Mouse (Mus musculus) kidney, postnatal 0 days (tissue): ENCODE data around the gene Slc34a1. TPM values are rescaled to one million over a fixed set of nuclear protein-coding genes. Genes with fewer than 3 reads are reported as not detected.

ENCODE experiments used
- ATAC-seq: fragments of 200-750 bp; cut with Nextera tagmentation; replicated peaks from 2 replicates; pipeline ENCODE4 v1.8.0; 2017; ENCODE audit warnings: low read depth, moderate number of reproducible peaks, moderate TSS enrichment, moderate library complexity; ENCODE audit not compliant: low FRiP score
- DNase-seq: peaks from one replicate; pipeline ENCODE4 v3.0.0-alpha.2; 2016; ENCODE audit warnings: low spot score
- H3K27ac ChIP-seq: fragments of 300-500 bp; sonication (generic); 2 replicates; pipeline ENCODE4 v1.5.1; 2014; ENCODE audit warnings: mild to moderate bottlenecking
- H3K27me3 ChIP-seq: fragments of 300-500 bp; sonication (generic); 2 replicates; pipeline ENCODE4 v1.6.1; 2014; ENCODE audit warnings: low read length, mixed read lengths; ENCODE audit not compliant: insufficient read depth
- H3K36me3 ChIP-seq: fragments of 300-500 bp; sonication (generic); 2 replicates; pipeline ENCODE4 v1.6.1; 2014; ENCODE audit warnings: low read length, mixed read lengths; ENCODE audit not compliant: insufficient read depth
- H3K4me1 ChIP-seq: fragments of 300-500 bp; sonication (generic); replicated peaks from 2 replicates; pipeline ENCODE4 v1.6.1; 2014; ENCODE audit warnings: antibody characterized with exemption, low read length, mixed read lengths; ENCODE audit not compliant: insufficient read depth
- H3K4me2 ChIP-seq: fragments of 300-500 bp; sonication (generic); 2 replicates; pipeline ENCODE4 v1.6.1; 2014; ENCODE audit warnings: mild to moderate bottlenecking, low read length, moderate library complexity, mixed read lengths
- H3K4me3 ChIP-seq: fragments of 300-500 bp; sonication (generic); replicated peaks from 2 replicates; pipeline ENCODE4 v1.5.1; 2014; ENCODE audit warnings: low read depth, low read length
- H3K9ac ChIP-seq: fragments of 300-500 bp; sonication (generic); 2 replicates; pipeline ENCODE4 v1.6.1; 2014; ENCODE audit warnings: low read depth, low read length
- H3K9me3 ChIP-seq: fragments of 300-500 bp; sonication (generic); replicated peaks from 2 replicates; pipeline ENCODE4 v1.6.1; 2016; ENCODE audit warnings: low read length, inconsistent platforms, mixed read lengths
- CTCF ChIP-seq: IDR thresholded peaks from 2 replicates; pipeline ENCODE4 v1.5.1; 2016; ENCODE audit warnings: antibody characterized with exemption, low read depth, mild to moderate bottlenecking, moderate library complexity
- WGBS: fragments of 180-500 bp; shearing (Covaris S2); extraction: QIAGEN DNeasy Blood & Tissue Kit; methylation state at CpG from one replicate; pipeline ENCODE4 v1.1.7; 2014; 5-methylcytosine and 5-hydroxymethylcytosine counted together
- polyA plus RNA-seq: library from polyadenylated mRNA; unstranded; fragments of >200 nt; fragmentation: Nextera tagmentation; extraction: Ambion mirVana; gene quantifications from 2 replicates; pipeline ENCODE4 v1.2.1, GENCODE M21; 2015

The Slc34a1 gene
- polyA plus RNA-seq, 1 experiment from 2014 or later, result 344 TPM

- Histone ChIP-seq H3K4me2 (no peak overlapping the region; the same call in 1 of the 2 replicates), H3K36me3 (no peaks in the 10 kb centered on the region), H3K27me3 (no peaks in the 10 kb centered on the region), H3K27ac (no peak overlapping the region), H3K9ac (no peak overlapping the region), H3K4me3 (no peak overlapping the region), H3K4me1 (0 out of 2 replicates have a peak, but pooled peaks cover 4% of the 10 kb centered on the region), H3K9me3 (no peaks in the 10 kb centered on the region)
- WGBS, result 55% methylated on average over 7 of the region's 7 CpGs
- no peak for TF ChIP-seq CTCF
- DNase-seq (no peak), ATAC-seq (no peak)
Measured at GRCm38 (mm10) chr13:55403266-55403665, 5.3 kb downstream of the Slc34a1 start.

- no peak for ATAC-seq
- no peak overlapping the region; the same call in 1 of the 2 replicates for H3K4me2 ChIP-seq
- 0 out of 2 replicates have a peak, but pooled peaks cover 4% of the 10 kb centered on the region for H3K4me1 ChIP-seq
- no peaks in the 10 kb centered on the region for H3K9me3 ChIP-seq
- H3K27me3 ChIP-seq, result no peaks in the 10 kb centered on the region
- H3K27ac ChIP-seq, result no peak overlapping the region
- no peak for TF ChIP-seq CTCF
- H3K9ac ChIP-seq, result no peak overlapping the region
- no peaks in the 10 kb centered on the region for H3K36me3 ChIP-seq
- no peak overlapping the region for H3K4me3 ChIP-seq
- WGBS, result 63% methylated on average over 15 of the region's 15 CpGs
- no peak for DNase-seq
Measured at GRCm38 (mm10) chr13:55403935-55404852, 6.2 kb downstream of the Slc34a1 start.

- H3K9ac ChIP-seq, result peak overlapping the region; percentile 37; the same call in 1 of the 2 replicates
- peak; percentile 98 for TF ChIP-seq CTCF
- peak; percentile 95 for DNase-seq
- no peaks in the 10 kb centered on the region for H3K9me3 ChIP-seq
- no peak overlapping the region for H3K27ac ChIP-seq
- H3K27me3 ChIP-seq, result no peaks in the 10 kb centered on the region
- ATAC-seq, result peak; percentile 45
- 12% methylated on average over 11 of the region's 11 CpGs for WGBS
- H3K4me1 ChIP-seq, result 0 out of 2 replicates have a peak, but pooled peaks cover 4% of the 10 kb centered on the region
- H3K4me2 ChIP-seq, result peak overlapping the region; percentile 13; the same call in 1 of the 2 replicates
- H3K36me3 ChIP-seq, result no peaks in the 10 kb centered on the region
- H3K4me3 ChIP-seq, result no peak overlapping the region
Measured at GRCm38 (mm10) chr13:55404853-55405782, 7.1 kb downstream of the Slc34a1 start.

DNA sequence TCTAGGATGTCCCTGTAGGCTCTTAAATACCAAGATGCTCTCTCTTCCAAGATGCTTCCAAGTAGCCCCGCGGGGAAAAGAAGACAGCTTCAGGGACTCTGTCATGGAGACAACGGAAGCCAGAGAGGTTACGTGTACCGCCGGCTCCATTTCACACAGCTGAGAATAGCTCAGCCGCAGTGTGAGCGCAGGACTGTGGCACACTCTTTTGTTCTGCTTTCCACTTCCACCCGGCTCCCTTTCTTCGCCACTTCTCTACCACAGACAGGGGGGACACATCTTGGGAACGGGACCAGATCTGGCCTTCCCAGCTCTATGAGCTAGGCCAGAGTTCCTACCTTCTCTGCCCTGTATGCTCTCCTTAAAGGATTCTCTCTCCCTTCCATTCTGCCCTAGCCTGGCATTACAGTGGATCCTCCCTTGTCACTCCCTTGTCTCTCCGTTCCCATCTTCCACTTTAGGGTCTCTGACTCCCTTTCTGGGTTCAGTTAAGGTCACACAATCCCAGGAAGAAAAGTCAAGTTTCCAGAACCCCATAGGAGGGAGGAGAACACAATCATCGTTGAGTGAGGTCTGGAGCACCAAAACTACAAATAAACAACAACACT, 7.9 kb downstream of the Slc34a1 start:
- 0 out of 2 replicates have a peak, but pooled peaks cover 4% of the 10 kb centered on the region for H3K4me1 ChIP-seq
- peak overlapping the region; percentile 37; the same call in 1 of the 2 replicates for H3K9ac ChIP-seq
- no peak overlapping the region for H3K4me3 ChIP-seq
- no peak overlapping the region for H3K27ac ChIP-seq
- ATAC-seq (no peak), DNase-seq (no peak)
- H3K4me2 ChIP-seq, result peak overlapping the region; percentile 13; the same call in 1 of the 2 replicates
- no peaks in the 10 kb centered on the region for H3K36me3 ChIP-seq
- no peak for TF ChIP-seq CTCF
- no peaks in the 10 kb centered on the region for H3K27me3 ChIP-seq
- no peaks in the 10 kb centered on the region for H3K9me3 ChIP-seq
- WGBS, result 71% methylated on average over 13 of the region's 13 CpGs

DNA sequence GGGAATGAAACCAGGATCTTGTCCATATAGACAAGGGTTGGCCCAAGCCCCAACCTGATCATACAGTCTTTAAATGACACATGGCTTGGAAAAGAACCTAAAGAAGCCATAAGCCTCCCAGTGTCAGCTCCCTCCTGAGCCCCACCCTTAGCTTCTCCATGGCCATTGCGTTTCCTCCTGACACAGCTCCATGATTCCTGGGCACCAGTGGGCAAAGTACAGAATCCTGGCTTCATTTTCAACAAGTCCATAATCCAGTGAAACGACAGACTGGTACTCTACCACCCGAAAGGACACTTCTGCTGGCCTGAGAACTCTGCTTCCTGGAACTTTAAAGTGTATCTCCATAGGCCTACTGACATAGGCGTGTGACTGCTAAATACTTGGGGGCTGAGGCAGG, 9.4 kb downstream of the Slc34a1 start:
- no peak for TF ChIP-seq CTCF
- WGBS, result 83% methylated on average over 4 of the region's 4 CpGs
- Histone ChIP-seq H3K9me3 (no peaks in the 10 kb centered on the region), H3K4me1 (0 out of 2 replicates have a peak, but pooled peaks cover 4% of the 10 kb centered on the region), H3K36me3 (no peaks in the 10 kb centered on the region), H3K4me2 (no peak overlapping the region), H3K4me3 (no peak overlapping the region), H3K9ac (no peak overlapping the region), H3K27ac (no peak overlapping the region), H3K27me3 (no peaks in the 10 kb centered on the region)
- ATAC-seq (no peak), DNase-seq (no peak)
